Mouse (Mus musculus): ENCODE data around the gene Cyp2c38. TPM values are rescaled to one million over a fixed set of nuclear protein-coding genes. Genes with fewer than 3 reads are reported as not detected.
"Not testable (repeated sequence)": the region's sequence is repeated elsewhere in the genome, so short reads cannot be mapped to it uniquely, and the experiment has no call there.

Gene Cyp2c38
- polyA plus RNA-seq (2012) = not detected in 2 replicates

- no peaks in the 10 kb centered on the region for H3K27me3 ChIP-seq (ENCODE audit: control insufficient read depth)
- TF ChIP-seq TAL1 (IDR thresholded peaks at IDR 0.05; ENCODE audit: low read length) = no peak
- no peak for TF ChIP-seq GATA1 (IDR thresholded peaks at IDR 0.05; ENCODE audit: low read length)
- H3K9me3 ChIP-seq (ENCODE audit: control insufficient read depth, low read length) = no peaks in the 10 kb centered on the region
Observed at GRCm38 (mm10) chr19:39462941-39463340, at the start of gene Cyp2c38. Cyp2c38 (minus strand) TSS chr19:39463075.

GRCm38 (mm10) chr19:39510534-39510933 is 47.7 kb upstream of the Cyp2c38 start, which contains the start of gene Cyp2c39:
Cyp2c39 (plus strand) TSS chr19:39510862.
- Histone ChIP-seq H3K36me3 (ENCODE audit: control insufficient read depth) (no peaks in the 10 kb centered on the region), H3K4me3 (replicated peaks) (no peak within 1 kb of the TSS)
- TF ChIP-seq TAL1 (IDR thresholded peaks at IDR 0.05; ENCODE audit: low read length) = no peak

More at GRCm38 (mm10) chr19:39462941-39463340, at the start of gene Cyp2c38:
- H3K4me1 ChIP-seq (ENCODE audit: control insufficient read depth) = no peaks in the 10 kb centered on the region
- H3K4me3 ChIP-seq (replicated peaks) = no peak within 1 kb of the TSS
- no peaks in the 10 kb centered on the region for H3K36me3 ChIP-seq (ENCODE audit: control insufficient read depth)

DNA sequence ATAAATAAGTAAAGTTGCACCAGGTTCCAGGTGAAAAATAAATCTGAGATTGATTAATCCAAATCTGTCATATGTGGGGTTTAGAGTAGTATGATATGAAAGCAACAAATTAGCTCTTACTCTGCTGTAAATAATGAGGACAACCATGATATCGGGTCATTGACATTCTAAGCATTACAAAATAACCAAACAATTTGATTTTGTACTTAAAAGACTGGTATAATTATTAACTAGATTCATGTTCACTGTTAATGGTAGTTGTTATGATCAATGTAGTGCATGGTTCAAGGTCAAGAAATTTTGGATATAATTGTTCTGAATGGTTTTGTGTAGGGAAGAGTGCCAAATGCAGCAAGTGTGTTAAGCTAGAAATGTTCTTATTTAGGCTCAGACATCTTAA is 46.7 kb upstream of the Cyp2c38 start:
- no peaks in the 10 kb centered on the region for H3K4me1 ChIP-seq (ENCODE audit: control insufficient read depth)
- TF ChIP-seq GATA1 (IDR thresholded peaks at IDR 0.05; ENCODE audit: low read length) = no peak
- TF ChIP-seq TAL1 (IDR thresholded peaks at IDR 0.05; ENCODE audit: low read length) = no peak
- no peaks in the 10 kb centered on the region for H3K27me3 ChIP-seq (ENCODE audit: control insufficient read depth)
- no peak overlapping the region for H3K4me3 ChIP-seq (replicated peaks)
- peaks cover 2% of the 10 kb centered on the region; the same call in 1 of the 2 replicates for H3K9me3 ChIP-seq (ENCODE audit: control insufficient read depth, low read length)
- H3K36me3 ChIP-seq (ENCODE audit: control insufficient read depth) = no peaks in the 10 kb centered on the region

More at GRCm38 (mm10) chr19:39510534-39510933, 47.7 kb upstream of the Cyp2c38 start, which contains the start of gene Cyp2c39:
- no peaks in the 10 kb centered on the region for H3K4me1 ChIP-seq (ENCODE audit: control insufficient read depth)
- H3K9me3 ChIP-seq (ENCODE audit: control insufficient read depth, low read length) = peaks cover 2% of the 10 kb centered on the region; the same call in 1 of the 2 replicates
- H3K27me3 ChIP-seq (ENCODE audit: control insufficient read depth) = no peaks in the 10 kb centered on the region

- no peak for TF ChIP-seq TAL1 (IDR thresholded peaks at IDR 0.05; ENCODE audit: low read length)
- TF ChIP-seq GATA1 (IDR thresholded peaks at IDR 0.05; ENCODE audit: low read length) = no peak
- Histone ChIP-seq H3K4me3 (replicated peaks) (no peak overlapping the region), H3K36me3 (ENCODE audit: control insufficient read depth) (no peaks in the 10 kb centered on the region), H3K9me3 (ENCODE audit: control insufficient read depth, low read length) (peaks cover 5% of the 10 kb centered on the region; the same call in 1 of the 2 replicates), H3K4me1 (ENCODE audit: control insufficient read depth) (no peaks in the 10 kb centered on the region), H3K27me3 (ENCODE audit: control insufficient read depth) (no peaks in the 10 kb centered on the region)
Observed at GRCm38 (mm10) chr19:39506341-39506740, 43.5 kb upstream of the Cyp2c38 start.

- H3K27me3 ChIP-seq (ENCODE audit: control insufficient read depth); H3K4me1 ChIP-seq (ENCODE audit: control insufficient read depth); H3K36me3 ChIP-seq (ENCODE audit: control insufficient read depth): not testable (repeated sequence)
Observed at GRCm38 (mm10) chr19:39483961-39484360, 21.1 kb upstream of the Cyp2c38 start.

GRCm38 (mm10) chr19:39463923-39464322 is 1.0 kb upstream of the Cyp2c38 start:
- TF ChIP-seq TAL1 (IDR thresholded peaks at IDR 0.05; ENCODE audit: low read length) (no peak), GATA1 (IDR thresholded peaks at IDR 0.05; ENCODE audit: low read length) (no peak)
- Histone ChIP-seq H3K4me3 (replicated peaks) (no peak overlapping the region), H3K4me1 (ENCODE audit: control insufficient read depth) (no peaks in the 10 kb centered on the region), H3K27me3 (ENCODE audit: control insufficient read depth) (no peaks in the 10 kb centered on the region), H3K36me3 (ENCODE audit: control insufficient read depth) (no peaks in the 10 kb centered on the region), H3K9me3 (ENCODE audit: control insufficient read depth, low read length) (no peaks in the 10 kb centered on the region)

More at GRCm38 (mm10) chr19:39483961-39484360, 21.1 kb upstream of the Cyp2c38 start:
- H3K4me3 ChIP-seq (replicated peaks); H3K9me3 ChIP-seq (ENCODE audit: control insufficient read depth, low read length): not testable (repeated sequence)

Other genes with a start within 250 kb of the Cyp2c38 start
- gene Cyp2c29, start 193.7 kb downstream of the Cyp2c38 start, polyA plus RNA-seq (2012) = not detected in 2 replicates
- not detected in 2 replicates for gene Cyp2c39, start 47.8 kb upstream of the Cyp2c38 start, polyA plus RNA-seq (2012)
- gene Cyp2c67, start 186.0 kb upstream of the Cyp2c38 start, polyA plus RNA-seq (2012) = not detected in 2 replicates

Measured in erythroblast, embryonic 14.5 days (primary cell).